Mouse (Mus musculus) bone marrow, adult 2 months (tissue): Measurements from ENCODE around the gene Aff3. TPM values are rescaled to one million over a fixed set of nuclear protein-coding genes. Genes with fewer than 3 reads are reported as not detected.

ENCODE experiments used
- H3K27ac ChIP-seq: fragments of 200-500 bp; 2 replicates; pipeline ENCODE4 v1.5.1; 2012; ENCODE audit warnings: low read depth, mild to moderate bottlenecking, control low read depth, inconsistent platforms, low read length; ENCODE audit not compliant: control insufficient read depth, poor library complexity, insufficient read depth
- H3K4me1 ChIP-seq: fragments of 200-500 bp; 2 replicates; pipeline ENCODE4 v1.6.1; 2011; ENCODE audit warnings: low read length; ENCODE audit not compliant: control insufficient read depth, insufficient read depth
- H3K4me3 ChIP-seq: fragments of 200-500 bp; replicated peaks from 2 replicates; pipeline ENCODE3; 2011; ENCODE audit warnings: mild to moderate bottlenecking, low read depth, low read length, control low read depth; ENCODE audit not compliant: control insufficient read depth
- CTCF ChIP-seq: fragments of 200-500 bp; IDR thresholded peaks from 2 replicates; pipeline ENCODE4 v1.5.1; 2011; ENCODE audit warnings: low read length, control low read depth; ENCODE audit not compliant: control insufficient read depth, insufficient read depth
- POLR2A ChIP-seq: fragments of 200-500 bp; IDR thresholded peaks from 2 replicates; pipeline ENCODE4 v1.6.1; 2011; ENCODE audit warnings: low read depth, mild to moderate bottlenecking, control low read depth, low read length, borderline replicate concordance; ENCODE audit not compliant: control insufficient read depth
- WGBS: fragments of 180-500 bp; shearing (Covaris S2); methylation state at CpG from one replicate; pipeline ENCODE4 v1.1.7; 2018; 5-methylcytosine and 5-hydroxymethylcytosine counted together
- polyA plus RNA-seq: library from polyadenylated mRNA; stranded (reverse); fragments of >200 nt; gene quantifications from 2 replicates; pipeline ENCODE4 v1.2.4, GENCODE M21; 2011; ENCODE audit warnings: low replicate concordance; ENCODE audit not compliant: missing spikeins, insufficient read depth, insufficient read length

Aff3 gene
- polyA plus RNA-seq, 1 experiment: 21.5 TPM

- H3K4me1 ChIP-seq: no peaks in the 10 kb centered on the region
- TF ChIP-seq CTCF: no peak
- TF ChIP-seq POLR2A: no peak
- 84% methylated on average over 7 of the region's 7 CpGs for WGBS
These were observed 356.7 kb downstream of the Aff3 start for GRCm38 (mm10) chr1:38307821-38308704.

GRCm38 (mm10) chr1:38307234-38307633, 357.5 kb downstream of the Aff3 start:
- TF ChIP-seq CTCF (0 out of 2 replicates have a peak, but pooled peaks have one; percentile 7), POLR2A (no peak)
- no peak overlapping the region for H3K4me3 ChIP-seq
- H3K4me1 ChIP-seq: no peaks in the 10 kb centered on the region
- WGBS: 91% methylated on average over 11 of the region's 11 CpGs
- H3K27ac ChIP-seq: no peak overlapping the region

More at GRCm38 (mm10) chr1:38307821-38308704, 356.7 kb downstream of the Aff3 start:
- H3K4me3 ChIP-seq: no peak overlapping the region
- H3K27ac ChIP-seq: no peak overlapping the region

GRCm38 (mm10) chr1:38306146-38306545, 358.6 kb downstream of the Aff3 start:
- Histone ChIP-seq H3K4me3 (no peak overlapping the region), H3K4me1 (no peaks in the 10 kb centered on the region), H3K27ac (no peak overlapping the region)
- 83% methylated on average over 7 of the region's 7 CpGs for WGBS
- TF ChIP-seq CTCF (no peak), POLR2A (no peak)

- no peak overlapping the region for H3K27ac ChIP-seq
- TF ChIP-seq CTCF (no peak), POLR2A (no peak)
- WGBS: 95% methylated on average over 11 of the region's 11 CpGs
- H3K4me1 ChIP-seq: no peaks in the 10 kb centered on the region
- H3K4me3 ChIP-seq: no peak overlapping the region
These were observed 360.4 kb downstream of the Aff3 start for GRCm38 (mm10) chr1:38304376-38304775.

GRCm38 (mm10) chr1:38298291-38298690, 366.5 kb downstream of the Aff3 start:
- no peak overlapping the region for H3K4me3 ChIP-seq
- 69% methylated on average over 3 of the region's 3 CpGs for WGBS
- TF ChIP-seq CTCF (no peak), POLR2A (no peak)
- no peak overlapping the region for H3K27ac ChIP-seq
- no peaks in the 10 kb centered on the region; the same call in 1 of the 2 replicates for H3K4me1 ChIP-seq

- 79% methylated on average over 6 of the region's 6 CpGs for WGBS
- TF ChIP-seq CTCF (no peak), POLR2A (no peak)
- H3K4me3 ChIP-seq: no peak overlapping the region
These were observed 369.8 kb downstream of the Aff3 start for GRCm38 (mm10) chr1:38294906-38295305.

GRCm38 (mm10) chr1:38294336-38294695, 370.4 kb downstream of the Aff3 start:
- TF ChIP-seq CTCF (no peak), POLR2A (no peak)
- WGBS: 92% methylated on average over 9 of the region's 9 CpGs
- no peak overlapping the region for H3K27ac ChIP-seq
- H3K4me3 ChIP-seq: no peak overlapping the region
- no peaks in the 10 kb centered on the region; the same call in 1 of the 2 replicates for H3K4me1 ChIP-seq

More at GRCm38 (mm10) chr1:38294906-38295305, 369.8 kb downstream of the Aff3 start:
- H3K4me1 ChIP-seq: no peaks in the 10 kb centered on the region; the same call in 1 of the 2 replicates
- no peak overlapping the region for H3K27ac ChIP-seq

- TF ChIP-seq POLR2A (no peak), CTCF (no peak)
- Histone ChIP-seq H3K4me3 (no peak overlapping the region), H3K4me1 (no peaks in the 10 kb centered on the region; the same call in 1 of the 2 replicates), H3K27ac (no peak overlapping the region)
- WGBS: 84% methylated on average over 12 of the region's 12 CpGs
These were observed 371.0 kb downstream of the Aff3 start for GRCm38 (mm10) chr1:38293671-38294335.
